Mouse (Mus musculus) liver, embryonic 14.5 days (tissue): ENCODE measurements around the gene Far2. TPM values are rescaled to one million over a fixed set of nuclear protein-coding genes. Genes with fewer than 3 reads are reported as not detected.

ENCODE experiments used
- ATAC-seq: fragments of 200-750 bp; cut with Nextera tagmentation; 2 replicates; pipeline ENCODE4 v1.8.0; 2017; ENCODE audit warnings: moderate number of reproducible peaks, mild to moderate bottlenecking, moderate library complexity; ENCODE audit not compliant: insufficient read depth
- DNase-seq, 3 experiments: peaks; one replicate each; pipeline ENCODE4 v3.0.0-alpha.2; 2012 to 2013; ENCODE audit warnings: low read depth in 3 of 3, low spot score in 3 of 3
- H3K27ac ChIP-seq: fragments of 300-500 bp; sonication (generic); 2 replicates; pipeline ENCODE4 v1.5.1; 2014; ENCODE audit warnings: moderate library complexity, mild to moderate bottlenecking, control low read depth, inconsistent platforms
- H3K27me3 ChIP-seq: fragments of 300-500 bp; sonication (generic); 2 replicates; pipeline ENCODE4 v1.6.1; 2014; ENCODE audit warnings: mild to moderate bottlenecking, low read length, moderate library complexity; ENCODE audit not compliant: control insufficient read depth, insufficient read depth
- H3K36me3 ChIP-seq: fragments of 300-500 bp; sonication (generic); replicated peaks from 2 replicates; pipeline ENCODE4 v1.6.1; 2014; ENCODE audit warnings: low read depth; ENCODE audit not compliant: control insufficient read depth, insufficient read depth
- H3K4me1 ChIP-seq, 2 experiments: fragments of 200-500 bp in 1 of 2; fragments of 300-500 bp in 1 of 2; sonication (generic) in 1 of 2; replicated peaks; 2 replicates each; pipeline ENCODE4 v1.6.1; 2012 to 2014; ENCODE audit warnings: antibody characterized with exemption in 1 of 2, inconsistent platforms in 1 of 2, low read length in 1 of 2; ENCODE audit not compliant: control insufficient read depth in 2 of 2, insufficient read depth in 2 of 2
- H3K4me2 ChIP-seq: fragments of 300-500 bp; sonication (generic); 2 replicates; pipeline ENCODE4 v1.6.1; 2014; ENCODE audit warnings: low read depth, mild to moderate bottlenecking, control low read depth, moderate library complexity
- H3K4me3 ChIP-seq, 2 experiments: fragments of 200-500 bp in 1 of 2; fragments of 300-500 bp in 1 of 2; sonication (generic) in 1 of 2; 2 replicates each; pipeline ENCODE4 v1.5.1; 2012 to 2014; ENCODE audit warnings: low read depth in 2 of 2, low read length in 2 of 2, mild to moderate bottlenecking in 2 of 2, control low read depth in 1 of 2, inconsistent platforms in 1 of 2, moderate library complexity in 1 of 2; ENCODE audit not compliant: insufficient read depth in 1 of 2
- H3K9ac ChIP-seq: fragments of 300-500 bp; sonication (generic); replicated peaks from 2 replicates; pipeline ENCODE4 v1.6.1; 2014; ENCODE audit warnings: mild to moderate bottlenecking, control low read depth, moderate library complexity
- H3K9me3 ChIP-seq: fragments of 300-500 bp; sonication (generic); 2 replicates; pipeline ENCODE4 v1.6.1; 2016; ENCODE audit warnings: low read length, mixed read lengths; ENCODE audit not compliant: control insufficient read depth
- CTCF ChIP-seq: IDR thresholded peaks from 2 replicates; pipeline ENCODE4 v1.5.1; 2016; ENCODE audit warnings: antibody characterized with exemption, low read depth, control low read depth
- EP300 ChIP-seq: IDR thresholded peaks from 2 replicates; pipeline ENCODE4 v1.6.1; 2016; ENCODE audit warnings: antibody characterized with exemption, low read depth
- WGBS: fragments of 180-500 bp; shearing (Covaris S2); extraction: QIAGEN DNeasy Blood & Tissue Kit; methylation state at CpG from one replicate; pipeline ENCODE4 v1.1.7; 2014; ENCODE audit not compliant: insufficient replicate concordance; 5-methylcytosine and 5-hydroxymethylcytosine counted together
- polyA plus RNA-seq, 2 experiments: library from polyadenylated mRNA; depleted of rRNA in 1 of 2; stranded (reverse) in 1 of 2; unstranded in 1 of 2; fragments of >200 nt; fragmentation: Nextera tagmentation in 1 of 2; extraction: Ambion mirVana in 1 of 2; gene quantifications; 2 replicates each; pipeline versions ENCODE4 v1.2.1 to v1.2.3; 2012 to 2014

Far2 gene
- polyA plus RNA-seq, 2 experiments: 0.37 to 1.0 TPM

DNA sequence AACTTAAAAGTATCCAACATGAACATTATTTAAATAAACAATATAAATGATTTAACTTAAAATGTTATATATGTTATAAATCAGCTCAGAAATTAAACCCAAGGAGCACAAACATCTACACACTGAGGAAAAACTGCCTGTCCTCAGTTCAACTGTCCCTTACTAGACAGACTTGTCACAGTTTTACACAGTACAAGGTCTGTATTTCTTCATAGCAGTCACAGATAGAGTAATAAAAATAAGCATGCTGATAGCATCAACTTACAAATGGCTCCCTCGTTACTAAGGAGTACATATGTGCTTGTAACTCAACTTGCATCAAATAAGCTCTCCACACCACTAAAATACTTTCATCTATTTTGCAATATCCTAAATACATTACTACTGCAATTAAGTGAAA, 158.1 kb downstream of the Far2 start:
- WGBS: 64% methylated on average over 1 of the region's 1 CpGs
- no peaks in the 10 kb centered on the region for H3K9me3 ChIP-seq
- DNase-seq (no peak), ATAC-seq (no peak)
- no peak overlapping the region for H3K4me2 ChIP-seq
- H3K36me3 ChIP-seq: peaks cover 25% of the 10 kb centered on the region
- TF ChIP-seq EP300: no peak
- TF ChIP-seq CTCF: no peak
- H3K4me3 ChIP-seq: no peak overlapping the region
- H3K27me3 ChIP-seq: no peaks in the 10 kb centered on the region
- no peak overlapping the region for H3K9ac ChIP-seq
- no peak overlapping the region for H3K27ac ChIP-seq
- H3K4me1 ChIP-seq: no peaks in the 10 kb centered on the region

DNA sequence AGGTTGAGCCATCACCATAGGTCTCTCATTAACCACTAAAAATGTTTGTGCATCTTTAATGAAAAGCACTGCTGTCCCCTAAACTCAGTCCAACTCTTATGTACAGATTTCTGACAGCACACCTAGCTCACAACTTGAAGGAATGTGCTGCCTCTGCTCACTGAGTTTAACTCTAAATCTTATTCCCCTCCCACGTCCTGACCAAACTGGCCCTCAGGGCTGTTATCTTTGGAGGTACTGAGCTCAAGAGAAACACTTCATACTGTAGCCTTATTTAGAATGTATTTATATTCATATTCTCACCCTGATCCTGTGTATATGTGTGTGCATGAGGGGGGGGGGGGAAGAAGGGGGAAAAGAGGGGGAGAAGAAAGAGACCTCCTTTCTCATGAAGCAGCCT, 160.5 kb downstream of the Far2 start:
- H3K4me2 ChIP-seq: no peak overlapping the region
- TF ChIP-seq CTCF: no peak
- TF ChIP-seq EP300: no peak
- no peaks in the 10 kb centered on the region for H3K27me3 ChIP-seq
- H3K9ac ChIP-seq: no peak overlapping the region
- peaks cover 14% of the 10 kb centered on the region for H3K36me3 ChIP-seq
- 71% methylated on average over 1 of the region's 1 CpGs for WGBS
- ATAC-seq: no peak
- H3K4me1 ChIP-seq: no peaks in the 10 kb centered on the region; a peak in 1 of 4 replicates
- DNase-seq: no peak
- H3K4me3 ChIP-seq: no peak overlapping the region
- no peak overlapping the region for H3K27ac ChIP-seq
- H3K9me3 ChIP-seq: no peaks in the 10 kb centered on the region

DNA sequence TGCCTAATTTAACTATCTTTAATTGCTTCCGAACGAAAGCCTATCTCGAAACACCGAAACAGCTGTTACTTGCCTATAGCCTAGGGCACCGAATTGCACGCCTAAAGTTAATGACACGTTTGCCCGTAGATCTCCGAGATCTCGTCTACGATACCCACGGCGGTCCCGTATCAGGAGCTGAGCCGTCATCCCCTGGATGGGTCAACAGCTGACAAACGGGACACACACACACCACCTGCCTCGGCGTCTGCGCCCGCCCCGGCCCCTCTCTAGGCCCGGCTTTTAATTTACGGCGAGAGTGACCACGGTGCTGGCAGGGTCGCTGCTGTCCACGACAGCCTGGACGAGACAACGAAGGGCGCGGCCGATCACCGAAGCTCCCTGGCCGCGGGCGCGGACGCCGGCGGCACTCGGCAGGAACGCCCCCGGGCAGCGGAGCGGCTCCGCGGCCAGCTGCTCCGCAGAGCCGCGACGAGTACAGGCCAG, 164.4 kb downstream of the Far2 start:
- WGBS: under 1% methylated on average over 47 of the region's 51 CpGs
- ATAC-seq: peak; percentile 70

DNA sequence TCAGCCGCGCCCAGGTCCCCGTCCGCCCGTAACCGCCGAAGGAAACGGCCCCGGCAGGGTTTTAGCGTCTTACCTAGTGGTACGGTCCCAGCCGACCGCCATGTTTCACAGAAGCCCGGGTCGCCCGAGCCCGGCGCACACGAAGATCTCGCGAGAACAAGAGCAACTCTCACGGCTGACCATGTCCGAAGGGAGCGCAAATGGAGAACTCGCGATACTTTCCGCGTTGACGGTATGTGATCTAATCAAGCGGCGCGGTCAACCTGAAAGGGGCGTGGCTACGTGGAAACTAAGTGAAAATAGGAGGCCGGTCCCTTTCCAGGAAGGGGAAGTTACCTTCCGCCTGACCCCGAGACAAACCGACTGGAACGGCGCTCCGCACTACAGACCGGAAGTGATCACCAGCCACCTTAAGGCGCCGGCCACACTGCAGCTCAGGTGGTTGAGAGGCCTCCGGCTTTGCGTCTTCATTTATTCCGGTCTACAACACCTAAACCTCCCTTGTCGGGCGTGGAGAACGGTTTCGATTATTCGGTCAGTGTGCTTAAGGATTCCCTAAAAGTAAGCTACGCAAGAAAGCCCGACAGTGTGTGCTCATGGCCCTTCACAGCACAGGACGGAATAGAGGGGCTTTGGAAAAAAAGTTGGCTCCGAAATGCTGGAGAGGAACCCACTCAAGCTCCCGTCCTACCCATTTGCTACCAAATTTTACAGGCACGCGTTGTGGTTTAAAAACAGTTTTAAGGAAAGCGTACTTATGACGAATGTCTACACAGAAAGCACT, 165.0 kb downstream of the Far2 start, which contains the start of gene Ergic2:
Gene Ergic2, minus strand, starts transcription at position 478 of the 784 bp plus-strand sequence.
- Histone ChIP-seq H3K4me3 (peak within 1 kb of the TSS; percentile 86 to 97), H3K4me1 (peaks cover 0 to 3% of the 10 kb centered on the region in 2 experiments; a peak in 3 of 4 replicates), H3K9me3 (no peaks in the 10 kb centered on the region), H3K4me2 (peak within 1 kb of the TSS; percentile 87), H3K27me3 (no peaks in the 10 kb centered on the region), H3K9ac (peak within 1 kb of the TSS; percentile 93), H3K36me3 (no peaks in the 10 kb centered on the region), H3K27ac (peak within 1 kb of the TSS; percentile 90)
- under 1% methylated on average over 61 of the region's 61 CpGs for WGBS
- peak; percentile 76 for TF ChIP-seq EP300
- TF ChIP-seq CTCF: no peak
- peak; percentile 98 for ATAC-seq
- DNase-seq: peak; percentile 99 to 100 (median 100)

More for the DNA sequence above, 164.4 kb downstream of the Far2 start:
- peak overlapping the region; percentile 93 for H3K9ac ChIP-seq
- H3K4me1 ChIP-seq: peaks cover 0 to 3% of the 10 kb centered on the region in 2 experiments; a peak in 3 of 4 replicates
- H3K4me2 ChIP-seq: peak overlapping the region; percentile 87
- DNase-seq: peak in 2 of 3 experiments; percentile 31 to 32
- peak overlapping the region; percentile 86 to 97 for H3K4me3 ChIP-seq
- H3K36me3 ChIP-seq: no peaks in the 10 kb centered on the region
- H3K9me3 ChIP-seq: no peaks in the 10 kb centered on the region
- TF ChIP-seq CTCF: no peak
- no peak for TF ChIP-seq EP300
- H3K27ac ChIP-seq: peak overlapping the region; percentile 74
- no peaks in the 10 kb centered on the region for H3K27me3 ChIP-seq

DNA sequence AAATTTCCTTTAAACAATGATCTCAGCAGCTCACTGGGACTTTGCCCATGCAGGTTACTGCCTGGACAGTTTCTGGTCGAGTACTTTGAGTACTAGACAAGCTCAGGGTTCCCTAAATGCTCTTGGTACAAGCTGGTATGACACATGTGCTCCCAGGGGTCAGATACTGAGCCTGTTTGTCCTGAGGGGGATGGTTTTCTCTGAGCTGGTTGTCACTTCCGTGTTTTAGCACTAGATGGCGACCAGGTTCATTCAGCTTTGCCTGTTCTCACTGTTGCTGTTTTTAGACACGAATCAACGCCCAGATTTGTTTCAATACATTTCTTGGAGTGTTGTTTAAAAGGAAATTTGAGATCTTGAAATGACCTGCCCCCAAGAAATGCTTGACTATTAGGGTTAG, 167.7 kb downstream of the Far2 start:
- peak in 2 of 3 experiments; percentile 37 to 41 for DNase-seq
- Histone ChIP-seq H3K9me3 (no peaks in the 10 kb centered on the region), H3K36me3 (no peaks in the 10 kb centered on the region), H3K4me1 (peaks cover 0 to 12% of the 10 kb centered on the region in 2 experiments; a peak in 3 of 4 replicates), H3K9ac (no peak overlapping the region), H3K4me3 (no peak overlapping the region), H3K4me2 (no peak overlapping the region), H3K27me3 (no peaks in the 10 kb centered on the region), H3K27ac (no peak overlapping the region)
- ATAC-seq: no peak
- WGBS: 3% methylated on average over 5 of the region's 5 CpGs
- TF ChIP-seq CTCF: peak; percentile 71
- no peak for TF ChIP-seq EP300
